In genomic region chr3:65391222-65391783, GRCm38 (mm10) we compare ENCODE assay signal across 8 mouse cellular contexts. TPM values are rescaled to one million over a fixed set of nuclear protein-coding genes. Genes with fewer than 3 reads are reported as not detected.
A peak's percentile ranks its signal among the peaks of the same experiment; 100 is the strongest.
DNase-seq lines count a peak whose midpoint lies in the region; ATAC-seq and TF ChIP-seq lines count a peak whose summit lies in the region.

No protein-coding gene starts in this region.

- peak overlapping the region; percentile 90 for H3K27ac ChIP-seq in heart, embryonic 12.5 days (ENCODE audit: poor library complexity, severe bottlenecking)
- H3K27ac ChIP-seq in ES-Bruce4 (ENCODE audit: insufficient read depth, low read length), result no peak overlapping the region
- H3K27ac ChIP-seq in forebrain, postnatal 0 days (ENCODE audit: low read depth, low read length), result no peak overlapping the region

- H3K9ac ChIP-seq in heart, embryonic 12.5 days, result peak overlapping the region; percentile 95
- H3K9ac ChIP-seq in ES-Bruce4 (ENCODE audit: low read depth, poor library complexity, severe bottlenecking), result peak overlapping the region; percentile 80
- peak overlapping the region; percentile 83 for H3K9ac ChIP-seq in forebrain, postnatal 0 days

- peaks cover 14% of the 10 kb centered on the region for H3K4me1 ChIP-seq in heart, embryonic 12.5 days (replicated peaks)
- H3K4me1 ChIP-seq in ES-Bruce4 (ENCODE audit: control insufficient read depth, insufficient read depth, low read length), result no peaks in the 10 kb centered on the region
- H3K4me1 ChIP-seq in forebrain, postnatal 0 days (ENCODE audit: insufficient read depth), result peaks cover 5% of the 10 kb centered on the region

- no peaks in the 10 kb centered on the region for H3K27me3 ChIP-seq in heart, embryonic 12.5 days (replicated peaks)
- no peaks in the 10 kb centered on the region for H3K27me3 ChIP-seq in ES-Bruce4 (ENCODE audit: control insufficient read depth, insufficient read depth, low read length, poor library complexity, severe bottlenecking)
- no peaks in the 10 kb centered on the region for H3K27me3 ChIP-seq in forebrain, postnatal 0 days (ENCODE audit: insufficient read depth, low read length)

- DNase-seq in heart, postnatal 36 days, result no peak
- no peak for DNase-seq in forebrain, postnatal 0 days
- DNase-seq in gastrocnemius, adult 8-10 months (ENCODE audit: low spot score in 2 of 2), result no peak
- no peak for DNase-seq in thymus, postnatal 0 days (ENCODE audit: low spot score)
- DNase-seq in adrenal gland, adult 2 months, result no peak

- H3K36me3 ChIP-seq in heart, embryonic 12.5 days, result peaks cover 32% of the 10 kb centered on the region
- H3K36me3 ChIP-seq in ES-Bruce4 (ENCODE audit: control insufficient read depth, insufficient read depth, low read length, poor library complexity, severe bottlenecking), result peaks cover 41% of the 10 kb centered on the region
- H3K36me3 ChIP-seq in forebrain, postnatal 0 days (ENCODE audit: insufficient read depth), result peaks cover 17% of the 10 kb centered on the region; the same call in 1 of the 2 replicates

- WGBS in heart, embryonic 12.5 days, result 36% methylated on average over 6 of the region's 6 CpGs
- WGBS in forebrain, postnatal 0 days, result 43% methylated on average over 6 of the region's 6 CpGs

- ATAC-seq in heart, embryonic 12.5 days (ENCODE audit: insufficient number of reproducible peaks, low FRiP score), result no peak
- no peak for ATAC-seq in forebrain, postnatal 0 days
- 0 out of 2 replicates have a peak, but pooled peaks have one; percentile 6 for ATAC-seq in megakaryocyte-erythroid progenitor cell, adult 5-6 weeks (replicated peaks; ENCODE audit: low FRiP score, low TSS enrichment, poor library complexity, severe bottlenecking)

- no peak for TF ChIP-seq CTCF in ES-Bruce4 (IDR thresholded peaks at IDR 0.05; ENCODE audit: low read depth, low read length)
- TF ChIP-seq CTCF in forebrain, postnatal 0 days (IDR thresholded peaks at IDR 0.05; ENCODE audit: low read depth), result no peak

- peak overlapping the region; percentile 93 for H3K4me2 ChIP-seq in heart, embryonic 12.5 days
- peak overlapping the region; percentile 73 for H3K4me2 ChIP-seq in forebrain, postnatal 0 days (ENCODE audit: low read depth)

- no peak for TF ChIP-seq POLR2A in ES-Bruce4 (IDR thresholded peaks at IDR 0.05; ENCODE audit: insufficient read depth, low read length)

- H3K4me3 ChIP-seq in heart, embryonic 12.5 days, result peak overlapping the region; percentile 95
- peak overlapping the region; percentile 90 for H3K4me3 ChIP-seq in ES-Bruce4 (ENCODE audit: low read depth, low read length)
- H3K4me3 ChIP-seq in forebrain, postnatal 0 days (ENCODE audit: low read depth, low read length), result peak overlapping the region; percentile 70

- no peak for TF ChIP-seq EP300 in ES-Bruce4 (IDR thresholded peaks at IDR 0.05; ENCODE audit: insufficient read depth, low read depth, low read length)

- no peaks in the 10 kb centered on the region for H3K9me3 ChIP-seq in heart, embryonic 12.5 days (replicated peaks)
- no peaks in the 10 kb centered on the region for H3K9me3 ChIP-seq in ES-Bruce4 (replicated peaks; ENCODE audit: control insufficient read depth, insufficient read depth, low read length, poor library complexity, severe bottlenecking)
- H3K9me3 ChIP-seq in forebrain, postnatal 0 days (ENCODE audit: low read length), result no peaks in the 10 kb centered on the region

- intact Hi-C loops in heart, postnatal 36 days (cut with DNase I), result loop anchor here (2.0 kb wide), 1 partner anchor 137 kb away; the partner anchor contains the start of gene Tiparp

RNA-seq across cellular contexts. Expression of gene Ssr3, which starts 1.1 kb away (rescaled TPM):
- 248 and 252 TPM in 2 replicates for polyA plus RNA-seq in heart, embryonic 12.5 days (2016; fragmentation: Nextera tagmentation; extraction: Ambion mirVana)
- 100 to 1,000 TPM; 117 to 129 TPM for total RNA-seq in heart, postnatal 36 days (2021)
- polyA plus RNA-seq in ES-Bruce4 (2011; ENCODE audit: insufficient read depth, insufficient read length, low read depth, missing spikeins), result 219 and 237 TPM in 2 replicates
- 146 and 174 TPM in 2 replicates for total RNA-seq in forebrain, postnatal 0 days (2014; rRNA removed)
- 149 and 155 TPM in 2 replicates for polyA plus RNA-seq in forebrain, postnatal 0 days (2015; fragmentation: Nextera tagmentation; extraction: Ambion mirVana)
- 119 and 126 TPM in 2 replicates for total RNA-seq in megakaryocyte-erythroid progenitor cell, adult 5-6 weeks (2014; fragmentation: Nextera tagmentation)
- total RNA-seq in megakaryocyte-erythroid progenitor cell, adult 5-6 weeks (2017), result 191 and 220 TPM in 2 replicates
- total RNA-seq in gastrocnemius, adult 8-10 months (2022), result 100 to 1,000 TPM; 146 to 229 (median 164) TPM
- 116 and 128 TPM in 2 replicates for polyA plus RNA-seq in thymus, postnatal 0 days (2015; fragmentation: Nextera tagmentation; extraction: Ambion mirVana)
- total RNA-seq in adrenal gland, adult 2 months (2021), result 100 to 1,000 TPM; 169 to 179 TPM
- polyA plus RNA-seq in adrenal gland, adult 2 months (2012; rRNA removed), result 30.4 and 38.5 TPM in 2 replicates
